Mouse (Mus musculus) central nervous system, embryonic 14 days (tissue): Measurements from ENCODE around the gene Peli3. TPM values are rescaled to one million over a fixed set of nuclear protein-coding genes. Genes with fewer than 3 reads are reported as not detected.

Experiments used
- polyA plus RNA-seq: library from polyadenylated mRNA; depleted of rRNA; stranded (reverse); fragments of >200 nt; gene quantifications from 2 replicates; pipeline ENCODE4 v1.2.3, GENCODE M21; 2012; rRNA removed

The Peli3 gene
- 8.6 and 9.1 TPM in 2 replicates for polyA plus RNA-seq

GRCm38 (mm10) chr19:4942551-4943252, at the start of gene Peli3:
Gene Peli3 (minus strand): TSS chr19:4943127.

GRCm38 (mm10) chr19:4990256-4990625, 47.3 kb upstream of the Peli3 start, which contains the start of gene Npas4:
Gene Npas4 (minus strand): TSS chr19:4990316.

DNA sequence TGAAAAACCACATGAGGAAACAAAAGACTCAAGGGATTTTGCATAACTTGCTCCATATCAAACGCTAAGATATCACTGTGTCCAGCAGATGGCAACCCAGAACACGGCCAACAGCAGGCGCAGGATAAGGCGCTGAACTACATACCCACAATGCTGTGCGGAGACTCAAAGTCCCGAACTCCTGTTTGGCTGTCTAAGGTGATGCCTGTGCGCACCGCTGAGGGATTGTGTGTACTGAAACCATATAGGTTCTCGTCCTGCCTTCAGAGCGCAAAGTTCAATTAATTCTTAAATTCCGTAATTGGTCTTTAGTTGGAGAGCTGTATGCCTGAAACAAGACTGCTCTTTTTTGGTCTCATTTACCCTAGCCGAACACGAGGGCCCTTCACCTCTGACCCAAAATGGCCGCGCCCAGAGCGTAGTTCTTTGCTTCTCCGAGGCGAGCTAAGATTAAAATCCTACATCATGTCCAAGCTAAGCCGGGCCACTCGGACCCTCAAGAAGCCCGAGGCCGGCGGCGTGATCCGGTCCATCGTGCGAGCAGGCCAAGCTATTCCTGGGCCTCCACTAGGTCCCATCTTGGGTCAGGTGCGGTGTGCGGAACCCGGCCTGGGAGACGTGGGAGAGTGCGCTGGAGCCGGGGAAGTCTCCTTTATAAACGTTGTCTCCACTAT, 19.1 kb upstream of the Peli3 start, which contains the start of gene Mrpl11:
Gene Mrpl11, plus strand, starts transcription at position 220 of the 674 bp plus-strand sequence.

GRCm38 (mm10) chr19:4927904-4928531, 14.9 kb downstream of the Peli3 start, which contains the start of gene Dpp3:
Gene Dpp3 (minus strand): TSS chr19:4928287.

DNA sequence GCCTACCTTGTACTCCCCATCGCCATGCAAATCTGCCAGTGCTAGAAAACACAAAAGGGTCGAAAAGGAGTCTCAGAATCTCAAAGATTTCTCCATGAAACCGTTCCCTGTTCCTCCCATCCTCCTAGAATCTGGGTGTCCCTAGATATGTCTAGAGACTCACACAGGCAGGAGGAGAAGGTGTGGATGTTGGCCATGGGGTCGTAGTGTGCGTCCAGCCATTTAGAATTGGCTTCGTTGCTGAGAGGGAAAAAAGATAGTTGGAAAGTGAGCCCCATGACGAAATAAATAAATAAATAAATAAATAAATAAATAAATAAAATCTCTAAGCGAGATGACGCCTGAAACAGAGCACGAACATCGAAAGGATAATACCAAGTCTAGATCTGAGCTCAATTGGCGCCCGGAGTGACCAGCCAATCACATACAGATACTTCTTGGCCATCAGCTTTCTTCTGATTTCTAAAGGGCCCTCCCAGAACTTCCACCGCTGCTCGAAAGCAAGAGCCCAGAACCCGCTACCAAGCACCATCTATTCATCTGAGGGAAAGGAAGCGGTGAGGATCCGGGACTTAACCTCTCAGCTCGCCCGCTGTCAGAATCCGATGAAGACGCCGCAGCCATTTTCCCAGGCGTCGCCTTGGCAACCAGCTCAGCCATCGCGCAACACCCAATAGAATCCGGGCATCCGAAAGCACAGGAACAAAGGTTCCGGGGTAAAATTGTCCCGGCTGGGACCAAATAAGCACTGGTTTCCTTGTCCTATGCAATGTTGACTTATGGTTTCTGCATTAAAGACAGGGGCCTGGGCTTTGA, 36.7 kb downstream of the Peli3 start, which contains the start of gene Bbs1:
Gene Bbs1, minus strand, starts transcription at position 650 of the 816 bp plus-strand sequence.

Other genes starting within 250 kb of the Peli3 start
- 4.1 and 4.2 TPM in 2 replicates for gene Gm960, start 244.5 kb downstream of the Peli3 start, polyA plus RNA-seq
- 33.1 and 35.5 TPM in 2 replicates for gene Sptbn2, start 232.0 kb downstream of the Peli3 start, polyA plus RNA-seq
- gene Rbm4b, start 186.6 kb downstream of the Peli3 start, polyA plus RNA-seq, result 89.3 and 101 TPM in 2 replicates
- gene Rbm4, start 149.2 kb downstream of the Peli3 start, polyA plus RNA-seq, result 150 and 168 TPM in 2 replicates
- 17.5 and 26.3 TPM in 2 replicates for gene Gm21992, start 131.5 kb downstream of the Peli3 start, polyA plus RNA-seq
- 59.1 and 61.9 TPM in 2 replicates for gene Rbm14, start 131.5 kb downstream of the Peli3 start, polyA plus RNA-seq
- 44.2 and 54.2 TPM in 2 replicates for gene Ccs, start 103.8 kb downstream of the Peli3 start, polyA plus RNA-seq
- 0.28 and 0.48 TPM in 2 replicates for gene Ccdc87, start 103.8 kb downstream of the Peli3 start, polyA plus RNA-seq
- 58.6 and 72.9 TPM in 2 replicates for gene Ctsf, start 88.0 kb downstream of the Peli3 start, polyA plus RNA-seq
- gene Actn3, start 65.2 kb downstream of the Peli3 start, polyA plus RNA-seq, result 1.3 and 2.9 TPM in 2 replicates
- gene Zdhhc24, start 64.5 kb downstream of the Peli3 start, polyA plus RNA-seq, result 33.2 and 34.5 TPM in 2 replicates
- gene Bbs1, start 36.5 kb downstream of the Peli3 start, polyA plus RNA-seq, result 18.7 and 18.8 TPM in 2 replicates
- 110 and 111 TPM in 2 replicates for gene Dpp3, start 14.8 kb downstream of the Peli3 start, polyA plus RNA-seq
- gene Mrpl11, start 19.0 kb upstream of the Peli3 start, polyA plus RNA-seq, result 86.3 and 93.6 TPM in 2 replicates
- 4.5 and 4.8 TPM in 2 replicates for gene Npas4, start 47.2 kb upstream of the Peli3 start, polyA plus RNA-seq
- 22.4 and 26.9 TPM in 2 replicates for gene Slc29a2, start 80.7 kb upstream of the Peli3 start, polyA plus RNA-seq
- 34.8 and 39.6 TPM in 2 replicates for gene B4gat1, start 95.7 kb upstream of the Peli3 start, polyA plus RNA-seq
- gene AC124502.3, start 95.8 kb upstream of the Peli3 start, polyA plus RNA-seq, result 2.7 and 3.4 TPM in 2 replicates
- gene Brms1, start 98.2 kb upstream of the Peli3 start, polyA plus RNA-seq, result 41.3 and 46.9 TPM in 2 replicates
- gene Rin1, start 107.4 kb upstream of the Peli3 start, polyA plus RNA-seq, result 3.0 and 3.7 TPM in 2 replicates
- gene Cd248, start 125.0 kb upstream of the Peli3 start, polyA plus RNA-seq, result 18.0 and 35.0 TPM in 2 replicates
- 6.5 and 8.1 TPM in 2 replicates for gene Tmem151a, start 142.4 kb upstream of the Peli3 start, polyA plus RNA-seq
- gene Yif1a, start 145.4 kb upstream of the Peli3 start, polyA plus RNA-seq, result 65.4 and 72.8 TPM in 2 replicates
- gene Cnih2, start 155.4 kb upstream of the Peli3 start, polyA plus RNA-seq, result 313 and 334 TPM in 2 replicates
- gene Rab1b, start 163.9 kb upstream of the Peli3 start, polyA plus RNA-seq, result 175 and 180 TPM in 2 replicates
- 109 and 115 TPM in 2 replicates for gene Klc2, start 175.4 kb upstream of the Peli3 start, polyA plus RNA-seq